Mouse (Mus musculus): Measurements from ENCODE around the gene Prr14. TPM values are rescaled to one million over a fixed set of nuclear protein-coding genes. Genes with fewer than 3 reads are reported as not detected.
A peak's percentile ranks its signal among the peaks of the same experiment; 100 is the strongest.
"Not testable (repeated sequence)": the region's sequence is repeated elsewhere in the genome, so short reads cannot be mapped to it uniquely, and the experiment has no call there.

Gene Prr14
- 37.1 and 37.5 TPM in 2 replicates for polyA plus RNA-seq (2015; fragmentation: Nextera tagmentation; extraction: Ambion mirVana)

GRCm38 (mm10) chr7:127459311-127459710, at the start of gene Prr14:
Prr14 (plus strand) TSS chr7:127459611.
- not testable (repeated sequence) for H3K9me3 ChIP-seq (replicated peaks; ENCODE audit: low read length); ATAC-seq (replicated peaks; ENCODE audit: low FRiP score, low read depth); H3K27ac ChIP-seq; DNase-seq (ENCODE audit: low spot score); H3K9ac ChIP-seq (ENCODE audit: low read depth, low read length); H3K4me2 ChIP-seq (ENCODE audit: low read length); H3K27me3 ChIP-seq (ENCODE audit: insufficient read depth, low read length); H3K4me1 ChIP-seq (replicated peaks; ENCODE audit: insufficient read depth, low read length); H3K4me3 ChIP-seq (replicated peaks; ENCODE audit: low read depth, low read length)
- WGBS = 95% methylated on average over 8 of the region's 8 CpGs
- peaks cover 16% of the 10 kb centered on the region; the same call in 1 of the 2 replicates for H3K36me3 ChIP-seq (ENCODE audit: insufficient read depth, low read length)

DNA sequence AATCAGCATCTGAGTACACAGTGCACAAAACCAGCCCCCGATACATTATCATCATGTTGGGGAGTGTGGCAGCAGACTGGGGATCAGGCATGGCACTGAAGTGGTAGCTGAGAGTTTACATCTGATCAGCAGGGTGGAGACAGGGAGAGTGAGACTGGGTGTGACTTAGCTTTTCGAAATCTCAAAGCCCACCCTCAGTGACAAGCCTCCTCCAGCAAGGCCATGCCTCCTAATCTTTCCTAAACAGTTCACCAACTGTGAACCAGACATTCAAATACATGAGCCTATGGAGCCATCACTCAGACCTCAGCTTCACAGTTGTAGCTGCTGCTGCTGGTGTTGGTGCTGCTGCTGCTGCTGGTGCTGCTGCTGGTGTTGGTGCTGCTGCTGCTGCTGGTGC, 48.0 kb upstream of the Prr14 start:
- Histone ChIP-seq H3K9ac (ENCODE audit: low read depth, low read length) (no peak overlapping the region), H3K27ac (no peak overlapping the region), H3K4me1 (replicated peaks; ENCODE audit: insufficient read depth, low read length) (no peaks in the 10 kb centered on the region), H3K4me2 (ENCODE audit: low read length) (no peak overlapping the region), H3K36me3 (ENCODE audit: insufficient read depth, low read length) (no peaks in the 10 kb centered on the region), H3K4me3 (replicated peaks; ENCODE audit: low read depth, low read length) (no peak overlapping the region), H3K9me3 (replicated peaks; ENCODE audit: low read length) (no peaks in the 10 kb centered on the region), H3K27me3 (ENCODE audit: insufficient read depth, low read length) (no peaks in the 10 kb centered on the region)
- no peak for TF ChIP-seq CTCF (IDR thresholded peaks at IDR 0.05; ENCODE audit: low read depth)
- no peak for ATAC-seq (replicated peaks; ENCODE audit: low FRiP score, low read depth)
- 87% methylated on average over 2 of the region's 2 CpGs for WGBS
- DNase-seq (ENCODE audit: low spot score) = no peak

DNA sequence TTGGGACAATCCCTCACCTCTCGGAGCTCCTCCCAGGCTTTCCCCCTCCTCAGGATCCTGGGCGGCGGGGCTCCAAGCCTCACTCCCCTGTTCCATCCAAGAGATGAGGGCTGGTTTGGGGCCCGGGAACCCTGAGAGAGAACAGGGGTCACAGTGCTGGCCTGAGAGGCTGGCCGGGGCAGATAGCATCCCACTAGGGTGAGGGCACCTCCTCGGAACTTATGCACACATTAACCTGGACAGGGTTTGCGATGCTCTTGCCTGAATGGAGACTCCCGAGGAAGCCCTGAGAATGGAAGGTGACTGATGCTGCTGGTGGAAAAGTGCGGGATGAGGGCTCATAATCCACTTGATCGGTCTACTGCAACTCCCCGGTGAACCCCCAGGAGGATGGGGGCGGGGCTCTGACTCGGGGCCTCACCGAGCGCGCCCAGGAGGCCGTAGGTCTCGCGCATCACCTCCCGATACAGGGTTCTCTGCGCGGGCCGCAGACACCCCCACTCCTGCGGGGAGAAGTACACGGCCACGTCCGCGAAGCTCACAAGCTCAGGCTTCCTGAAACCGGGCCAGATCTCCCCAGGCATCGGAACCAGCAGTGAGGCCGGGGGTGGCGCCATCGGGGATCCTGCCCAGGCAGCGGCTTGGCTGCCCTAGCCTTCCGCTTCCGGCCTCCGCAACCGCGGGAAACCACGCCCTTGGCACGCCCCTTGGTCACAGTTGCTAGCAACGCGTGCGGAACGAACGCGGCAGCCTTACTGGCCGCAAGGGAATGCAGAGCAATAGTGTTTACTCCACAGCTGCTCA, 37.8 kb upstream of the Prr14 start, which contains the start of gene Zfp688:
TSS of gene Zfp688 (minus strand) at position 681 of the 804 bp plus-strand sequence.
- Histone ChIP-seq H3K27ac (peak within 1 kb of the TSS; percentile 75; the same call in 1 of the 2 replicates), H3K4me3 (replicated peaks; ENCODE audit: low read depth, low read length) (peak within 1 kb of the TSS; percentile 85), H3K9me3 (replicated peaks; ENCODE audit: low read length) (no peaks in the 10 kb centered on the region), H3K4me2 (ENCODE audit: low read length) (peak within 1 kb of the TSS; percentile 96), H3K4me1 (replicated peaks; ENCODE audit: insufficient read depth, low read length) (peaks cover 13% of the 10 kb centered on the region; the same call in 1 of the 2 replicates), H3K27me3 (ENCODE audit: insufficient read depth, low read length) (no peaks in the 10 kb centered on the region), H3K36me3 (ENCODE audit: insufficient read depth, low read length) (no peaks in the 10 kb centered on the region), H3K9ac (ENCODE audit: low read depth, low read length) (peak within 1 kb of the TSS; percentile 86)
- DNase-seq (ENCODE audit: low spot score) (peak; percentile 95), ATAC-seq (replicated peaks; ENCODE audit: low FRiP score, low read depth) (peak; percentile 92)
- peak; percentile 23; the same call in 1 of the 2 replicates for TF ChIP-seq CTCF (IDR thresholded peaks at IDR 0.05; ENCODE audit: low read depth)
- under 1% methylated on average over 48 of the region's 48 CpGs for WGBS

DNA sequence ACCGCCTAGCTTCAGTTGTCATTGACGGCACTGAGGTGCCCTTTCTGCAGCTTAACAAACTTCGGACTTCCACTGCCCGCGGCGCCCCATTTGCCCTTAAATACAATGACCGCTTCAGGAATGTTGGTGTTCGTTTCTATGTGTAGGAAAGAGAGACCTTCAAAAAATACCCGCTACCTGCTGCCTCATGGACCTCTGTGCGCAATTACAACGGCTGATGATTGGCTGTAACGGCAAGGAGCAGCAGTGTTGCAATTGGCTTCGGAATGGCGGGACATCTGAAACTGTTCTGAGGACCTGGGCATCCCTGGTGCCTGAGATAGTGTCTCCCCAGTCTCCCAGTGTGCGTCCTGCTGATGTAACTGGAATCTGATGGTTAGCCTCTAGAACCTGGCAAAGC, 37.2 kb upstream of the Prr14 start:
- peak overlapping the region; percentile 75; the same call in 1 of the 2 replicates for H3K27ac ChIP-seq
- H3K4me2 ChIP-seq (ENCODE audit: low read length) = peak overlapping the region; percentile 96
- H3K36me3 ChIP-seq (ENCODE audit: insufficient read depth, low read length) = no peaks in the 10 kb centered on the region
- peak overlapping the region; percentile 86 for H3K9ac ChIP-seq (ENCODE audit: low read depth, low read length)
- no peak for TF ChIP-seq CTCF (IDR thresholded peaks at IDR 0.05; ENCODE audit: low read depth)
- H3K27me3 ChIP-seq (ENCODE audit: insufficient read depth, low read length) = no peaks in the 10 kb centered on the region
- ATAC-seq (replicated peaks; ENCODE audit: low FRiP score, low read depth) (no peak), DNase-seq (ENCODE audit: low spot score) (peak; percentile 25)
- H3K9me3 ChIP-seq (replicated peaks; ENCODE audit: low read length) = no peaks in the 10 kb centered on the region
- peak overlapping the region; percentile 85 for H3K4me3 ChIP-seq (replicated peaks; ENCODE audit: low read depth, low read length)
- peaks cover 13% of the 10 kb centered on the region; the same call in 1 of the 2 replicates for H3K4me1 ChIP-seq (replicated peaks; ENCODE audit: insufficient read depth, low read length)
- 3% methylated on average over 15 of the region's 15 CpGs for WGBS

DNA sequence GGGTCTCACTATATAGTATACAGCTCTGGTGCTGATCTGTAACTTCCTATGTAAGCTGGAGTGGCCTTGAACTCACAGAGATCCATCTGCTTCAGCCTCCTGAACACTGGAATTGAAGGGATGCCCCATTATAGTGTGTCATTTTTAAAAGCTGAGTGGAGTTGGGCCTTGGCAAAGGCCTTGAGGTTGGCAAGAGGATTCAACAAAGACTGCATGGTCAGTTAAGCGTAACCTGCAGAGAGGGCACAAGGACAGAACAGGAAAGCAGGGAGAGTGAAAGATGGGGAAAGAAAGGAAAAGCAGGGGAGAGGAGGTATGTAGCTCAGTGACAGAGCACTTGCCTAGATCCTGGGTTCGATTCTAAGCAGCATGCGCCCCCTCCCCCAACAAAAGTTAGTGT, 34.1 kb upstream of the Prr14 start:
- H3K9ac ChIP-seq (ENCODE audit: low read depth, low read length) = no peak overlapping the region
- no peak for DNase-seq (ENCODE audit: low spot score)
- no peaks in the 10 kb centered on the region for H3K36me3 ChIP-seq (ENCODE audit: insufficient read depth, low read length)
- WGBS = 92% methylated on average over 3 of the region's 3 CpGs
- no peak for TF ChIP-seq CTCF (IDR thresholded peaks at IDR 0.05; ENCODE audit: low read depth)
- no peak for ATAC-seq (replicated peaks; ENCODE audit: low FRiP score, low read depth)
- H3K27ac ChIP-seq = no peak overlapping the region
- H3K9me3 ChIP-seq (replicated peaks; ENCODE audit: low read length) = no peaks in the 10 kb centered on the region
- H3K27me3 ChIP-seq (ENCODE audit: insufficient read depth, low read length) = no peaks in the 10 kb centered on the region
- peaks cover 13% of the 10 kb centered on the region; the same call in 1 of the 2 replicates for H3K4me1 ChIP-seq (replicated peaks; ENCODE audit: insufficient read depth, low read length)
- H3K4me3 ChIP-seq (replicated peaks; ENCODE audit: low read depth, low read length) = no peak overlapping the region
- no peak overlapping the region for H3K4me2 ChIP-seq (ENCODE audit: low read length)

- Histone ChIP-seq H3K36me3 (ENCODE audit: insufficient read depth, low read length) (no peaks in the 10 kb centered on the region), H3K4me2 (ENCODE audit: low read length) (no peak overlapping the region), H3K9me3 (replicated peaks; ENCODE audit: low read length) (no peaks in the 10 kb centered on the region), H3K4me1 (replicated peaks; ENCODE audit: insufficient read depth, low read length) (peaks cover 13% of the 10 kb centered on the region; the same call in 1 of the 2 replicates), H3K27ac (no peak overlapping the region), H3K27me3 (ENCODE audit: insufficient read depth, low read length) (no peaks in the 10 kb centered on the region), H3K4me3 (replicated peaks; ENCODE audit: low read depth, low read length) (no peak overlapping the region), H3K9ac (ENCODE audit: low read depth, low read length) (no peak overlapping the region)
- TF ChIP-seq CTCF (IDR thresholded peaks at IDR 0.05; ENCODE audit: low read depth) = no peak
- 87% methylated on average over 2 of the region's 2 CpGs for WGBS
- ATAC-seq (replicated peaks; ENCODE audit: low FRiP score, low read depth) (no peak; the same call in 1 of the 2 replicates), DNase-seq (ENCODE audit: low spot score) (no peak)
Observed at GRCm38 (mm10) chr7:127425911-127426310, 33.5 kb upstream of the Prr14 start.
